Mouse (Mus musculus) regulatory T cell (primary cell): Measurements from ENCODE around the gene Prkra.

Experiments used
- in situ Hi-C: fragments of 300-600 bp; cut with MboI, MseI; formaldehyde crosslinking; loops from one replicate; pipeline ENCODE4 v1.15.1; 2025; ENCODE audit warnings: high pct_unique_total_duplicates

Prkra gene

DNA sequence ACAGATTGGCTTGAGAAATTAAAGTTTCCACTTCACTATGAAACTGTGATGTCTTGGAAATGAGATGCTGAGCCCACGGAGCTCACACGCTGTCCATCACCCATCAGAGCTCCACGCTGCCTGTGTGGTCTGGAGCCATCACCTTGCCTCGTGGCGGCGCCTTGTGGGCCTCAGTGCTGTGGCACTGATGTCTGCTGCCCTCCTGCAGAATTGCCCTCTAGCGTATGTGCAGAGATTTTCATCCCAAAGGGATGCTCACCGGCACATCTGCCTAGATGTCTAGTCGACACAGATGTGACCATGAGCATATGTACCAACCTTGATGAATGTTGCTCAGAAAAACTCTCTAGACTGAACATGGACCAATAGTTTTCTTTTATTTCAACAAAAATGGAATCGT, 60.9 kb downstream of the Prkra start:
- in situ Hi-C loops = no loop called here

DNA sequence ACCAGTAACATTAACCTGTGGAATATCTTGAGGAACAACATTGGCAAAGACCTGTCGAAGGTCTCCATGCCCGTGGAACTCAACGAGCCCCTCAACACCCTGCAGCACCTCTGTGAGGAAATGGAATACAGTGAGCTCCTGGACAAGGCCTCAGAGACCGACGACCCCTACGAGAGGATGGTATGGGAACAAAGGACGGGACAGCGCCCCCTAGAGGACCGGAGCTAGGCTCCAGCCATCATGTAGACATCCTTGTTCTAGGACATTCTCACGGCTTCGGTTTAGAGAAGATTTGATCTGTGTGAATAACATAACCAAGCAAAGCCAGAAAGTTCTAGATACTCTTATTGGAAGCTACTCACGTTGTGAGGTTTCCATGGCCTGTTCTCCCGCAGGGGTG, 62.7 kb downstream of the Prkra start:
- in situ Hi-C loops = no loop called here
